In the genomic region with DNA sequence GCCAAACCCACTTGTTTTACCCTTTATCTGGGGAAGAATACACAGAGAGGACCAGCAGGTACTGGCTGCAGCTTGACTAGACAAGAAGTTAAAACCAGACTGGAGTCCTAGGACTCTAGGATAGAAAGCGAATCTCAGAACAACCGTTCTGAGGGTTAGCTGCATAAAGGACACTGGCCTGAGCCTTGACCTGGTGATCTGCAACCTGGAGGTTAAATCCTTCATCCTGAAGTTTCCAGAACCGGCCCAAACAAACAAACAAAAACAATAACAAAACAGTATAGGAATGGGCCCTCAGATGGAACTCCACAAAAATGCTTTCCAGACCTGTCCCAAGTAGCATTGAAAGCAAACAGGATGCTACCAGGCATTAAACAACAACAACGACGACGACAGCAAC, we compare ENCODE assay signal across 8 mouse cellular contexts. TPM values are rescaled to one million over a fixed set of nuclear protein-coding genes. Genes with fewer than 3 reads are reported as not detected.
A peak's percentile ranks its signal among the peaks of the same experiment; 100 is the strongest.
DNase-seq lines count a peak whose midpoint lies in the region; ATAC-seq lines count a peak whose summit lies in the region.

Gene Rtn1, minus strand, starts transcription at position 101 of the 400 bp plus-strand sequence.

- no peaks in the 10 kb centered on the region for H3K9me3 ChIP-seq in kidney, embryonic 16.5 days (ENCODE audit: low read length)
- H3K9me3 ChIP-seq in hindbrain, embryonic 10.5 days: no peaks in the 10 kb centered on the region
- H3K9me3 ChIP-seq in liver, embryonic 12.5 days (replicated peaks): no peaks in the 10 kb centered on the region

- H3K27ac ChIP-seq in kidney, embryonic 16.5 days (ENCODE audit: low read length): no peak within 1 kb of the TSS
- peak within 1 kb of the TSS; percentile 87 for H3K27ac ChIP-seq in hindbrain, embryonic 10.5 days
- H3K27ac ChIP-seq in liver, embryonic 12.5 days: no peak within 1 kb of the TSS

- H3K4me3 ChIP-seq in kidney, embryonic 16.5 days (ENCODE audit: low read length): peak within 1 kb of the TSS; percentile 64
- H3K4me3 ChIP-seq in hindbrain, embryonic 10.5 days: peak within 1 kb of the TSS; percentile 81
- peak within 1 kb of the TSS; percentile 54 for H3K4me3 ChIP-seq in liver, embryonic 12.5 days

- no peak for ATAC-seq in kidney, embryonic 16.5 days (ENCODE audit: low FRiP score, low TSS enrichment)
- ATAC-seq in liver, embryonic 12.5 days: no peak

- peaks cover 34% of the 10 kb centered on the region for H3K27me3 ChIP-seq in kidney, embryonic 16.5 days (ENCODE audit: insufficient read depth, low read length)
- H3K27me3 ChIP-seq in hindbrain, embryonic 10.5 days (ENCODE audit: insufficient read depth, poor library complexity, severe bottlenecking): peaks cover 36% of the 10 kb centered on the region
- H3K27me3 ChIP-seq in liver, embryonic 12.5 days (replicated peaks): peaks cover 43% of the 10 kb centered on the region

- H3K4me1 ChIP-seq in kidney, embryonic 16.5 days (ENCODE audit: insufficient read depth, low read length): peaks cover 13% of the 10 kb centered on the region; the same call in 1 of the 2 replicates
- peaks cover 33% of the 10 kb centered on the region for H3K4me1 ChIP-seq in hindbrain, embryonic 10.5 days (replicated peaks)
- peaks cover 11% of the 10 kb centered on the region; the same call in 1 of the 2 replicates for H3K4me1 ChIP-seq in liver, embryonic 12.5 days

- 26% methylated on average over 6 of the region's 6 CpGs for WGBS in kidney, embryonic 16.5 days
- 40% methylated on average over 6 of the region's 6 CpGs for WGBS in hindbrain, embryonic 10.5 days
- WGBS in liver, embryonic 12.5 days (ENCODE audit: insufficient replicate concordance): 38% methylated on average over 6 of the region's 6 CpGs

- DNase-seq in kidney, postnatal 14 days: no peak
- no peak for DNase-seq in adrenal gland, postnatal 4 days (ENCODE audit: low spot score in 2 of 2)
- no peak for DNase-seq in hindbrain, embryonic 10.5 days (ENCODE audit: low spot score)
- no peak for DNase-seq in right cerebral cortex, postnatal 4 days
- no peak for DNase-seq in urinary bladder, adult 18-20 months (ENCODE audit: low spot score in 2 of 2)
- DNase-seq in embryo, embryonic 11 days: no peak

- H3K4me2 ChIP-seq in kidney, embryonic 16.5 days (replicated peaks; ENCODE audit: low read depth, low read length): peak within 1 kb of the TSS; percentile 78
- H3K4me2 ChIP-seq in liver, embryonic 12.5 days: peak within 1 kb of the TSS; percentile 73

- H3K36me3 ChIP-seq in kidney, embryonic 16.5 days (ENCODE audit: insufficient read depth, low read length): no peaks in the 10 kb centered on the region
- no peaks in the 10 kb centered on the region for H3K36me3 ChIP-seq in hindbrain, embryonic 10.5 days
- H3K36me3 ChIP-seq in liver, embryonic 12.5 days: no peaks in the 10 kb centered on the region

- peak within 1 kb of the TSS; percentile 39 for H3K9ac ChIP-seq in kidney, embryonic 16.5 days (replicated peaks; ENCODE audit: low read length)
- H3K9ac ChIP-seq in liver, embryonic 12.5 days: no peak within 1 kb of the TSS

RNA-seq across cellular contexts. Expression of gene Rtn1, which starts in this region (rescaled TPM):
- 9.4 and 15.4 TPM in 2 replicates for polyA plus RNA-seq in kidney, embryonic 16.5 days (2015; fragmentation: Nextera tagmentation; extraction: Ambion mirVana)
- 10 to 100 TPM; 66.3 to 86.5 TPM for total RNA-seq in adrenal gland, postnatal 4 days (2021)
- polyA plus RNA-seq in hindbrain, embryonic 10.5 days (2016; fragmentation: Nextera tagmentation; extraction: Ambion mirVana): 162 and 390 TPM in 2 replicates
- 1.2 TPM in 2 replicates for polyA plus RNA-seq in liver, embryonic 12.5 days (2016; fragmentation: Nextera tagmentation; extraction: Ambion mirVana)
